Mouse (Mus musculus): ENCODE results near the gene Bbs1.
"Not testable (repeated sequence)": the region's sequence is repeated elsewhere in the genome, so short reads cannot be mapped to it uniquely, and the experiment has no call there.

Bbs1 gene

GRCm38 (mm10) chr19:4879324-4879703 is 27.1 kb downstream of the Bbs1 start:
- DNase-seq: no peak

GRCm38 (mm10) chr19:4878405-4879323 is 27.8 kb downstream of the Bbs1 start, which contains the start of gene Zdhhc24:
TSS of gene Zdhhc24 (plus strand) at chr19:4878668.
- DNase-seq: peak; percentile 93

GRCm38 (mm10) chr19:4877785-4878184 is 28.6 kb downstream of the Bbs1 start, which contains the start of gene Actn3:
TSS of gene Actn3 (minus strand) at chr19:4877909.
- DNase-seq: no peak

- DNase-seq: no peak
Observed at GRCm38 (mm10) chr19:4876755-4877154, 29.7 kb downstream of the Bbs1 start.

GRCm38 (mm10) chr19:4876241-4876640 is 30.2 kb downstream of the Bbs1 start:
- no peak for DNase-seq

- DNase-seq: not testable (repeated sequence)
Observed at GRCm38 (mm10) chr19:4874613-4875012, 31.8 kb downstream of the Bbs1 start.

GRCm38 (mm10) chr19:4865147-4865546 is 41.3 kb downstream of the Bbs1 start:
- no peak for DNase-seq

- DNase-seq: no peak
Observed at GRCm38 (mm10) chr19:4863048-4863447, 43.4 kb downstream of the Bbs1 start.

GRCm38 (mm10) chr19:4859081-4859480 is 47.3 kb downstream of the Bbs1 start:
- DNase-seq: no peak

- no peak for DNase-seq
Observed at GRCm38 (mm10) chr19:4855951-4856350, 50.5 kb downstream of the Bbs1 start.

- DNase-seq: no peak
Observed at GRCm38 (mm10) chr19:4855470-4855820, 51.0 kb downstream of the Bbs1 start.

- DNase-seq: peak; percentile 92
Observed at GRCm38 (mm10) chr19:4854552-4855469, 51.6 kb downstream of the Bbs1 start, which contains the start of gene Ctsf. TSS of gene Ctsf (plus strand) at chr19:4855130.

GRCm38 (mm10) chr19:4850281-4850680 is 56.1 kb downstream of the Bbs1 start:
- no peak for DNase-seq

GRCm38 (mm10) chr19:4849800-4850199 is 56.6 kb downstream of the Bbs1 start:
- DNase-seq: no peak

GRCm38 (mm10) chr19:4847490-4847889 is 58.9 kb downstream of the Bbs1 start:
- no peak for DNase-seq

- DNase-seq: no peak
Observed at GRCm38 (mm10) chr19:4845846-4846245, 60.6 kb downstream of the Bbs1 start.

GRCm38 (mm10) chr19:4842611-4843010 is 63.8 kb downstream of the Bbs1 start:
- DNase-seq: no peak

GRCm38 (mm10) chr19:4840848-4841247 is 65.6 kb downstream of the Bbs1 start:
- DNase-seq: no peak

- peak; percentile 95 for DNase-seq
Observed at GRCm38 (mm10) chr19:4839149-4839548, 67.3 kb downstream of the Bbs1 start, which contains the start of the genes Ccs and Ccdc87. TSS of gene Ccs (minus strand) at chr19:4839332. TSS of gene Ccdc87 (plus strand) at chr19:4839366.

GRCm38 (mm10) chr19:4838526-4839140 is 67.8 kb downstream of the Bbs1 start:
- no peak for DNase-seq

GRCm38 (mm10) chr19:4837049-4837448 is 69.4 kb downstream of the Bbs1 start:
- DNase-seq: no peak
